Comparison of ENCODE assay signal across 13 mouse cellular contexts in genomic region chr1:118994482-118995105, GRCm38 (mm10). TPM values are rescaled to one million over a fixed set of nuclear protein-coding genes. Genes with fewer than 3 reads are reported as not detected.
"Had no signal": no experiment of that assay in that cellular context is flagged by ENCODE, and none has a peak within 500 bp of the region (broad histone marks: within the 10 kb centered on the region; RNA-seq: fewer than 3 reads in every experiment).

No protein-coding gene starts in this region.

- H3K4me2 ChIP-seq: limb, embryonic 12.5 days; liver, embryonic 13.5 days; lung, embryonic 15.5 days; midbrain, embryonic 13.5 days had no signal

- DNase-seq: kidney, postnatal 36 days; liver; liver, embryonic 13.5 days; liver, postnatal 0 days; lung, postnatal 14 days; right cerebral cortex, postnatal 14 days; thymus, postnatal 4 days had no signal

- H3K4me1 ChIP-seq: liver, embryonic 13.5 days; lung, embryonic 15.5 days; midbrain, embryonic 13.5 days had no signal

- H3K27ac ChIP-seq: layer of hippocampus, adult 2 months; limb, embryonic 12.5 days; liver, embryonic 13.5 days; lung, embryonic 15.5 days; macrophage; midbrain, embryonic 13.5 days had no signal

- H3K9me3 ChIP-seq: limb, embryonic 12.5 days; liver, embryonic 13.5 days; lung, embryonic 15.5 days; midbrain, embryonic 13.5 days had no signal

- ATAC-seq: inflammation-experienced regulatory T-cells, adult 6 months; liver, postnatal 0 days; midbrain, embryonic 13.5 days had no signal

- H3K27me3 ChIP-seq: liver, embryonic 13.5 days; lung, embryonic 15.5 days; midbrain, embryonic 13.5 days had no signal

- H3K36me3 ChIP-seq: liver, embryonic 13.5 days; lung, embryonic 15.5 days; midbrain, embryonic 13.5 days had no signal

- H3K4me3 ChIP-seq: layer of hippocampus, adult 2 months; limb, embryonic 12.5 days; liver, embryonic 13.5 days; lung, embryonic 15.5 days; midbrain, embryonic 13.5 days had no signal

- H3K9ac ChIP-seq: limb, embryonic 12.5 days; liver, embryonic 13.5 days; liver, postnatal 0 days; lung, embryonic 15.5 days; midbrain, embryonic 13.5 days had no signal

RNA-seq across cellular contexts. Expression of gene Gli2, which starts 58.8 kb away (rescaled TPM):
- polyA plus RNA-seq: inflammation-experienced regulatory T-cells, adult 6 months; macrophage had no signal
